Mouse (Mus musculus) megakaryocyte, adult 5-6 weeks (primary cell): ENCODE measurements around the gene Cit. TPM values are rescaled to one million over a fixed set of nuclear protein-coding genes. Genes with fewer than 3 reads are reported as not detected.

Experiments
- ATAC-seq: 2 replicates; pipeline ENCODE4 v1.8.0; 2016; ENCODE audit warnings: mild to moderate bottlenecking, inconsistent platforms; ENCODE audit not compliant: poor library complexity, severe bottlenecking
- total RNA-seq, 2 experiments: library from RNA; stranded (forward) in 1 of 2; stranded (reverse) in 1 of 2; fragments of 153-499, 151-499 nt in 1 of 2; fragments of 221-1000, 200-1000 nt in 1 of 2; gene quantifications; 2 replicates each; pipeline versions ENCODE4 v1.2.3 to v1.2.4; 2015 to 2017

Gene Cit
- total RNA-seq, 2 experiments from 2014 or later = 26.8 to 35.0 TPM

DNA sequence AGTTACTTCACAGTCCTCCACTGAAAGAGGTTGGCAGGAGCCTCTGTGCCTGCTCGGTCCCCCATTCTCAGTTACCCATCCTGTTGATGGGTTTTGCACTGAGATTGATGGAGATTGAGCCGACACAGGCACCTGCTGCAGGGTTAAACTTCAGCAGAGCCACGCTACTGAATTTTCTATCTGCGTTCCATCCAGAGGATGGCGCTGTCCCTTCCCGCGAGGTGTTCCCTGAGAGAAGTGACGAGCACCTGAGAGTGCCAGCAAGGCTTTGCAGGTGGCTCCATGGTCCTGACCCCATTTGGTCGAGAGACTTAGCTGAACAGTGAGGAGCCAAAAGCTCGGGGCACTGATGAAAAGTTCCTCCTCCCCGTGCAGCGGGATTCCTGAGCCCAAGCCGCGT lies 111.0 kb downstream of the Cit start:
- no peak for ATAC-seq

DNA sequence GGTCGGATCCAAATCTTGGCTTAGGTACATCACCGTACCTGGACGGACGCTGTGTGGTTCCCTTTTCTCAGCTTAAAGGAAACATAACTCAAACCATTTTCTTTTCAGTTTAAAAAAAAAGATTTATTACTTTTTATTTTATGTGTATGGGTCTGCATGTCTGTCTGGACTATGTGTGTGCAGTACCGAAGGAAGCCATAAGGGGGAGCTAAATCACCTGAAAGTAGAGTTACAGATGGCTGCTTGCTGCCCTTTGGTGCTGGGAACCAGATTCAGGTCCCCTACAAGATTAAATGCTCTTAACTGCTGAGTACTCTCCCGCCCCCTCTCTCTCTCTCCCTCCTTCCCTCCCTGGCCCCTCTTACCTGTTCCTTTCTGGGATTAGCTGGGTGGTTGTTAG lies 112.1 kb downstream of the Cit start:
- ATAC-seq = no peak

DNA sequence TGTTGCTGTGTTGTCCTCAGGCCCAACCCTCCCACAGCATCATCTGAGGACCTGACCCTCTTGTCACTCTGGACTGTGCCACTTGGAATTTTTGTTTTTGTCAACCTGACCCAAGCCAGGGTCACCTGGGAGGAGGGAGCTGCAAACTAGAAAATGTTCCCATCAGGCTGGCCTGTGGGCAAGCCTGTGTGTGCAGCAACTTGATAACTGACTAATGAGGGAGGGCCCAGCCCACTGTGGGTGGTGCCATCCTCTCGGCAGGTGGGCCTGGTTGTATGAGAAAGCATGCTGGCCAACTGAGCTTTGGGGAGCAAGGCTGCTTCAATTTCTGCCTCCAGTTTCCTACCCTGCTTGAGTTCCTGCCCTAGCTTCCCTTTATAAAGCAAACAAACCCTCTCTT lies 113.3 kb downstream of the Cit start:
- no peak for ATAC-seq

DNA sequence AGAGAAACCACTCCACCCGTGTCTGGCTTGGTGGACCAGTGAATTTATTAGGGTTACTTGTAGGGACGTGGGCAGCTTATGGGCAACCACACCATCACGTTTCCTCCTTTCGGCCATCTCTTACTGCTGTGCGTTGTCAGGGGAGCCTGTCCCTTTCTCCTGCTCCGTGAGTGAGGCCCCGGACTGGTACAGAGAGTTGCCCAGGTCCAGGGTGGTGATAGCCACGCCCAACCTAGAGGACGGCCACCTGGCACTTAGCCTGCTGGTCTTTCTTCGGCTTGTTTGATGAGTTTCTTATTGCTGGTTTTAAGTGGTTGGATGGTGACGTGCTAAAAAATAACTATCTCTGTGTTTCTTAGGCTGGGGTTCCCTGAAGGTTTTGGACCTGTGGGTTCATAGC lies 113.7 kb downstream of the Cit start:
- no peak for ATAC-seq

DNA sequence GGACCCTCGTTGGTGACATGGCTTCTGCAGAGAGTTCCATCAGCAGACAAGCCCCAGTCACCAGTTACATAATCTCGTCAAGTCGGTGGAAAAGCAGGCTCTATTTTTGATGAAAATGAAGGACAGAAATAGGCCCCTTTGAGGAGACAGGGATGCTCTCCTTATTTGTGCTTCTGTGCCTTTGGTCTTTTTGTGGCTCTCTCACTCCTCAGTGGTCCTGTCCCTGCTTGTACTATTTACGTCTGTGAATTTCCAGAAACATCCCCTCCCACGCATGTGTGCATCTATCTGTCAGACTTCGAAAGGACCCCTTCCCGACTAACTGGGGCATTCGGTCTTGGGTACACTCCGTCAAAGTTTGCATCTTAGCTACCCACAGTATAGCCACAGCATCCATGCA lies 116.7 kb downstream of the Cit start:
- no peak for ATAC-seq

DNA sequence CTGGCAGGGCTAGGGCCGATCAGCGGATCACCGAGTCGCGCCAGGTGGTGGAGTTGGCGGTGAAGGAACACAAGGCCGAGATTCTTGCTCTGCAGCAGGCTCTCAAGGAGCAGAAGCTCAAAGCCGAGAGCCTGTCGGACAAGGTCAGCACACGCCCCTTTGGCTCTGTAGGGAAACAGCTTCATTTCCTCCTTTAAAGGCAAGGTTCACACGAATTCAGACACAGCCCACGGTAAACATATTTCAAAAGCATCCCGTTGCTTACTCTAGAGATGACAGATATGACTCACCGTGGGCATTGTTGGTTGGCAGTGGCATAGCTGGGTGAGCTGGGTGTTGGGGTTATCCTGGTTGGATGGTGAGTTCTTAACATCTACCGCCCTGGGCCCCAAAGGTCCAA lies 126.2 kb downstream of the Cit start:
- ATAC-seq = no peak

DNA sequence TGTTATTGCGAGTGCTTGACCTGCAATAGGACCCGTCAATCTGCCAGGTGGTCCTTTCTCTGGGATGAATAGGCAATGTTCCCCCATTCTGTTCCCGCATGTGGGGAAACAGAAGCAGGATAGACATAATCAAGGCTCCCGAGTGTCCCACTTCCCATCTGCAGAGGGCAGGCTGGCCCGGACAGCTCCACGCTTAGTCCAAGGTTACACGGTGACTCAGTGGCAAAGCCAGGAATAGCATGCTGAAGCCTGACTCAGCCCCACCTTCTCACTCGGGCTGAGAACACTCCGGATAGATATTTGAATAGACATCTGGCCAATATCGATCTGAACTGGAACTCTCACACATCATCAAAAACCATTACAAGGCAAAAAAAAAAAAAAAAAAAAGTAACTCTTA lies 130.6 kb downstream of the Cit start:
- no peak for ATAC-seq

DNA sequence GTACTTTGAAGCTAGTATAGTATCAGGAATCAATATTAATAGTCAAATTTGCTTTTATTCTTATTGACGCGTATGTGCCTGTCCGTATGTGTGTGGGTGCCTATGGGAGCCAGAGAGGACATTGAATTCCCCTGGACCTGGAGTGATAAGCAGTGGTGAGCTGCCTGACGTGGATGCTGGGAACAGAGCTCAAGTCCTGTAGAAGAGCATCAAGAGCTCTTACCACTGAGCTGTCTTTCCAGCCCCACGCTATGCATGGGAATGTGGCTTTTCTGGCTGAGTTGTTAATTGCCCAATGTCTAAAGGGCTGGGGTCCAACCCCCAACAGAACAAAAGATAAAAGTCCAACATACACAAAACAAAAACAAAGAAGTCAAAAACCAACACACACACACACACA lies 131.4 kb downstream of the Cit start:
- ATAC-seq = no peak

DNA sequence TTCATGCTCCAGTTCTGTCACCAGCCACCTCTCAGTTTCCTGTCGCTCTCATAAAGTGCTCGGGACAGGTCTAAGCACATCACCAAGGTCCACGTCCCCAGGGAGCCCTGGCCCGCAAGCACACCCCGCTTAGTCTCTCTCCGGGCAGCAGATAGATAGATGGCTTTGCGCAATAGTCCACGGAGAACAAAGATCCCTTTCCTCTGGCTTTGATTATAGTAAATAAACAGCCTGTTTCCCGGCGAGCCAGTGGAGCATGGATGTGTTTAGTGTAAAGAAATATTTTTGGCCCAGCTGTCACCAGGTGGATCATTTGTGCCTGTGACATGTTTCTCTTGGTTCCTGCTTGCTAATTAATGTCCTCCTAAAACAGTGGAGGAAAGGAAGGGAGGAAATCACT lies 132.2 kb downstream of the Cit start:
- ATAC-seq = peak; percentile 43

DNA sequence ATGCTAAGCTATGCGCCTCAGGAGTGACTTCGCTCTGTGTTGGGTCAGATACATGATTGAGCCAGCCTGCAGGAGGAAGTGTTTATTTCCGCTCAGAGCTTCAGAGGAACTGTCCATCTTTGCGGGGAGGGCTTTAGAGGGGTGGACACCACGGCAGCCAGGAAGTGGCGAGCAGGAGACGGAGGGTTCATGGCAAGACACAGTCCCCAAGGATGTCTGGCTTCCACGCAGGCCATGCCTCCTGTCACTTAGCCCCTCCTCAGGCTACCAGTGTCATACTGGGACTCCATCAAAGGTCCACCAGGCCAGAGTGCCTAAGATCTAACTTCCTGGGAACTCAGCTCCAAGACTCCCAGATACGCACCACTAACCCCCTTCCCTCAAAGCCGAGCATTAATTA lies 132.7 kb downstream of the Cit start:
- peak; percentile 97 for ATAC-seq

DNA sequence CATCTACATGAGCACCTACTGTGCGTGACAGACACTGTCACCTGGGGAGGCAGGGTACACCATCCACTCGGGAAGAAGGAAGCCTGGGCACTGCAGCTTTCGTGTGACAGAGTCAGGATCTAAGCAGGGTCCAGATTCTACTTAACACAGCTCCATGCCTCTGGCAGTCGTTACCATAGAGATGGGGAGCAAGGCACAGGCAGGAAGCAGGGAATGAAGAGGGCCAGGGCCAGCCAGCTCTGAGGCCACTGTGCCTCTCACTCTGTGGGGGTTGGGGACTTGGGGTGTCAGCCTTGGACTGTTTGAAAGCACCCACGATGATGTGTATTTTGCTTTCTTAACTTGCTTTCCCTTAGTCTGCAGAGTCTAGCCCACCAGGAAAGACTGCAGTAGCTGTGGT lies 133.2 kb downstream of the Cit start:
- ATAC-seq = no peak

DNA sequence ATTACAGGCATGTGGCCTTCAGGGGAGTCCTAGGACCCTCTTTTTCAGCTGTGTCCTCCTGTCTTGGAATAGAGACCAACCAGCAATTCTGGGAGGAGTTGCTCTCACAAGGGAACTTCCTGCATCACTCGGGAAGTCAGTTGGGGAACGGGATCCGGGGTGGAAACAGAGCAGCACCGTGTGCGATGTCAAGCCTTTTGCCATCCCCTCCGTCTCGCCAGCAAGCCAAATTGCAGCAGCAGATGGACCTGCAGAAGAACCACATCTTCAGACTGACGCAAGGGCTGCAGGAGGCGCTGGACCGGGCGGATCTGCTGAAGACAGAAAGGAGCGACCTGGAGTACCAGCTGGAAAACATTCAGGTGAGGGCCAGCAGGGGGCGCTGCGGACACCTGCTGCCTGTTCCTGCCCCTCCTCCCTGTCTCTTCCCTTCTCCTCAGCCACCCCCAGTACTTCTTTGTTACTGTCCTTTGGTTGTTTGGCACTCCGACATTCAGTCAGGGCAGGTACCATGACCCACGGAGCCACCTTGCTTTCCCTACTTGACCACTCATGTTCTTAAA lies 134.1 kb downstream of the Cit start:
- no peak for ATAC-seq

DNA sequence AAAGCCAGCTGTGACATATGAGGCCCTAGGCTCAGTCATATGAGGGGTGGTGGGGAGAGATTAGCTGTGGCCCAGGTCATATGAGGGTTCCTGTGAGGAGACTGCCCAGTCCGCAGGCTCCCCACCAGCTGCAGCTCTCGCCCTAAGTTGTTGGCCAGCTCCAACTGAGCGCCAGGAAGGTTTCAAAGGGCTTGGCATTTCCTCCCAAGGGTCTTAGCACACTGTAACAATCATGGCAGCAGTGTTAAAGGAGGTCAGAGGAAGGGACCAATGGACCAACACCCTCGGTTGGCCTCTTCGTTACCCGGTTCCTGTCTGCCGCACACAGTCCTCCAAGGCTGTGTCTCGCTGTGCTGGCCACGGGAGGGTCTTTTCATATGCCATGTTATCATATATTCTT lies 135.5 kb downstream of the Cit start:
- no peak for ATAC-seq

DNA sequence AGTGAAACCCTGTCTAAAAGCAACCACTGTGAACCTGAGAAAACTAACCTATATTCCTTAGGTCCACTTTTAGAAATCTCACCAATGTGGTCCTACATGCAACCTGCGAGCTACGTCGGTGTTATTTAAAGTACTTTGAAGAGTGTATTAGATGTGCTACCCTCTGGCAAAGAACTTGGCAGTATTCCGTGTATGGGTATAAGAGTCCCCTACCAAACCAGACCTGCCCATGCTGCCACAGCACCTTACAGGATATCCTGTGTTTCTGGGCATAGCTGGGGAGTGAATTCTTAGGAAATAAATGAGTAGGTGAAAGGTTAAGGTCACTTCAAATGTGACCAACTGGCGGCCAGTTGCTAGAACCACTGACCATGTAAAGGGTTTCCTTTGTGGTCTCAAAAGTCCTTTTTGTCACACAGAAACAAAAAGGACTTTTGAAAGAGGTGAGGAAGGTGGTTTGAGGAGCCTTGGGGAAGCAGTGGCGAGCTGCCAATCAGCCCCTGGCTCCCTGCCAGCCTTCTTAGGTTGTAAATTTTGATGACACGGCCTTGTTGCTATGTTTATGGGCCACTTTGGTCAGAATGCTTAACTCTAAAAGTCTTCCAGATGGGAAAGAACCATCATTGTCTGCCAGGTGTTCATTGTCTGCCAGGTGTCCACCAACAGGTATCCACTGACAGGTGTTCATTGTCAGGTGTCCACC lies 137.7 kb downstream of the Cit start:
- no peak for ATAC-seq

DNA sequence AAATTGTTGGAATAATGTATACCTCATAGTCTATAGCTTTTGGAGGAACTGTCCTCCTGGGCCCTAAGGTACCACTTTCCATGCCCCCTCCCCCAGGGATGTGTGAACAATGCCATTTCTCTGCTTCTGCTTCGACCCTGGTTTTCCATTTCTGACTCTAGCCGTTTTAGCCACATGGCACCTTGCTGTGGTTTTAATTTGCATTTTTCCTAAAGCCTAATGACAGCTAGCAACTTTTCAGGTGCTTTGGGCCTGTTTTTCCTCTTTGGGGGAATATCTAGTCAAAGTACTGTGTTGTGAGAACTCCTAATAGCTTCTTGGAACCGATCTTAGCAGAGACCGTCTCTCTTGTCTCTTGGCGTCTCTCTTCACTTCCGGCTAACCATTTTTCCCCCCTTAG lies 139.3 kb downstream of the Cit start:
- no peak for ATAC-seq

DNA sequence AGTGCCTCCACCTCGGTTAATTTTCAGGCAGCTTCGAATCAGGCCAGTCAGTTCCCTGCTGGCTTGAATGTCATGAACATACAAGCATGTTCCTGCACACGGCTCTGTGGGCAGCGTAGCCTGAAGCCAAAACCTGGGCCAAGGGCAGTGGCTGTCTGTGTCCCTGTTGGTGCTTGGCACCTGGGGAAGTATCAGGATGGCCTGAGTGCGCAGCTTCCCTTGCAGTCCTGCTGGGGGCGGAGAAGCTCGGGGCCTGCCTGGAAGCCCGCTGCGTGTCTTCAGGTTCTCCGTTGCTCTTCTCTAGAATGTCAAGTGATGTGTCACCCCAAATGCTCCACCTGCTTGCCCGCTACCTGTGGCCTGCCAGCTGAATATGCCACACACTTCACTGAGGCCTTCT lies 140.0 kb downstream of the Cit start:
- ATAC-seq = no peak

DNA sequence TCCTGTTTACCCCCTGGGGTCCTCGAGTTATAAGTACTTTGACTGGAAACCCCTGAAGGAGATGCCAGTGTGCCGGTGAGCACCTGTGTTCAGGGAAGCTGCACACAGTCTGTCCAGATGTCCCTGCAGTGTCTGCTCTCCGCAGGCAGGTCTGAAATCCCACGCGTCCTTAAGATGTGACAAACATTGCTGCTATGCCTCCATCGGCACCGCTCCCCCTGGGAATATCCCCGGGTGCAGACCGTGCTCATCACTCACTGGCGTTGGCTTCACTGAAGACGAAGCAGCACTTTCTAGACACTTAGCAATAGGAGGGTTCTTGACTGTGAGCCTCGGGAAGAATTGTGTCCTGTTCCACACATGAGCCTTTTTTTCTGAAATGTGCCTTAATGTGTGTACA lies 142.2 kb downstream of the Cit start:
- ATAC-seq = no peak

DNA sequence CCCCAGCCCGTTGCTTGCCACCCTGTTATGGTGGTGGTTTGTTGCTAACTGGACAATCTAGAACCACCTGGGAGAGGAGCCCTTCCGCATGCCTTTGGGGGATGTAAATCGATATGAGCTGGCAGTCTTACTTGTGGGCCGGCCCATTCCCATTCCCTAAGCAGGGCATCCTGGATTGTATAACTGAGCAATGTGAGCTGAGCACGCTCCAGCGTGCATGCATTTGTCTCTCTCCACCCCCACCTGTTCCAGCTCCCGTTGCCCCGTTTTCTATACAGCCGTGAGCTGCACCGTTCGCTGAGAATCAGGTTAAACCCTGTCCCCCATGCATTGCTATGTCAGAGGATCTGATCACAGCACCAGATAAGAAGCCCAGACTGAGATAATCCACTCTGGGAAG lies 146.6 kb downstream of the Cit start:
- no peak for ATAC-seq

DNA sequence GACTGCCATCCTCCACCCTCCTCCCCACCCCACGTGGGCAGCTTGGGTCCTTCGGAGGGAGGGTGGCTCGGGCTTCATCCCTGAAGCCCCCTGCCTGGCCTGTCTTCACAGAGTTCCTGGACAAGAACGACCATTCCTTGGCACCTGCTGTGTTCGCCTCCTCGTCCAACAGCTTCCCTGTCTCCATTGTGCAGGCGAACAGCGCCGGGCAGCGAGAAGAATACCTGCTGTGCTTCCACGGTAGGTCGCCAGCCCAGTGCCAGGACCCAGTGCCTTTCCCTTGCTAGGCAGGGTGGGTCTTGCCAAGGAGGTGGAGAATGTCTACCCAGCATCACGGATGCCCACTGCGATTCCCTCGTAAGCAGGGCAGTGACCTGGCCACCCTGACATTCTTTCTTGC lies 149.0 kb downstream of the Cit start:
- ATAC-seq = no peak

DNA sequence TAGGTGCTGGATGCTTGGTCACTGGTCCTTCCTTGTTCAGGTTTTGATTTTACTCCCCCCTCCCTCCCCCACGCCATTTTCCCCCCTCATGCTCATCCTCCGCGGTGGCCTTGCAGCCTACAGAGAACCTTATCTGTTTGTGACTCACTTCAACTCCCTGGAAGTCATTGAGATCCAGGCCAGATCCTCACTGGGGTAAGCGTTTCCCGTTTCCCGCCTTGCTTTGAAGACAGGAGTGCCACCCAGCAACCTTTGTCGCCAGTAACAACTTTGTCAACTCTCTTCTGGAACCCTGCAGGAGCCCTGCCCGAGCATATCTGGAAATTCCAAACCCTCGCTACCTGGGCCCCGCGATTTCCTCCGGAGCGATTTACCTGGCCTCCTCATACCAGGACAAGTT lies 152.3 kb downstream of the Cit start:
- ATAC-seq = no peak

DNA sequence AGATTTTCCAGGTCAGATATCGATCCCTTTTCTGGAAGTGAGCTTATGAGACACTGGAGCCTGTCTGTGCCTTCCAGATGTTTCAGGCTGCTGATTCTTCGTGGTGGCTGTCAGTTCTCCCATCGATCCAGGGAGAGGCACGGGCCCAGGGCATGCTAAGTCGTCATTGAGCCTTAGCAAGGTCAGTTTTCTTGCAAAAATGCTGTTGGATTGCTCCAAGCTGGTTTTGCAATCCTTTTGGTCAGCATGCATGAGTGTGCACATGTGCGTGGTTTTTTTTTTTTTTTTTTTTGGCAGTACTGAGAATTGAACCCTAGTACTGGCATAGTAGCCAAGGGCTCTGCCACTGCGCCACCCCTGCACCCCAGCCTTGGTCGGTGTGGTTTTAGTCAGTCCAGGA lies 158.1 kb downstream of the Cit start:
- peak; percentile 77 for ATAC-seq

DNA sequence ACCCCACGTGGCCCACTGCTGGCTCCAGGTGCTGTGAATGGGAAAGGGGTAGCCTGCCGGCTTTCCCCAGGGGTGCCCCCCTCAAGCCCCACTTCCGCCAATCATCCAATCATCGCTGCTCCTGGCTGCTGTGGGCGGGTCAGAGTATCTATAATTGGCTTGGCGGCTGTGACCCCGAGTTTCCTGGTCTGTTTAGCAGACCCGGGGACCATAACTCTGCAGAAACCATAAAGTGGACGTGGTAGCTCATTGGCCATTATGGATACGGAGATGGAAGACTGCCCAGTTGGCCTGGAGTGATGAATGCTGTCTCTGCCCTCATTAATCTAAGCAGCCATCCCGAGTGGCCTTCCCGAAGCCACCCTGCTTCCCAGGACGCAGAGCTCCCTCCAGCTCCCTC lies 158.7 kb downstream of the Cit start:
- no peak for ATAC-seq

DNA sequence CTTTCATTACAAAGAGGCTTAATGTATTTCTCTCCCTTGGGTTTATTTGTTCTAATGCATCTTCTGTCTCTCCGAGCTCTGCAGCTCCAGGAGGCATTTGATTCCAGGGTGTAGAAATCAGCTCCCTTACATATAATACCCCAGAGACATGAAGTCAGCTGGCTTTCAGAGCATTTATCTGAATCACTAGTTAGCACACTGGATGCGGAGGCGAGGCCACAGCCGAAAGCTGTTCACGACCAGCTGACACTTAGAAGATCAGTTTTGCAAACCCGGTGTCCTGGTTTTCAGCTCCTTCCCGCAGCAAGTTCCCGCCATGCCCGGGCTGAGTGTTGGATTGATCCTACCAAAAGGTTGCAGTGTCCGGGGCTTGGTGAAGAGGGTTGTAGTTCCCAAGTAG lies 159.2 kb downstream of the Cit start:
- no peak for ATAC-seq
